Mouse (Mus musculus) adrenal gland, postnatal 10 days (tissue): ENCODE data around the gene Suv39h2. TPM values are rescaled to one million over a fixed set of nuclear protein-coding genes. Genes with fewer than 3 reads are reported as not detected.

ENCODE experiments used
- DNase-seq: peaks from one replicate; pipeline ENCODE4 v3.0.0; 2021; ENCODE audit warnings: mixed read lengths
- long read RNA-seq, 2 experiments: library from polyadenylated mRNA; stranded (forward); transcript quantifications; one replicate each; pipeline ENCODE4 v2.0.0; 2021
- total RNA-seq, 2 experiments: library from RNA; stranded (reverse); gene quantifications; 2 replicates each; pipeline ENCODE4 v1.2.3; 2021

Suv39h2 gene
- total RNA-seq: 1 to 10 TPM; 1.8 to 2.4 TPM
- long read RNA-seq, experiment 1, partial matches to known transcripts: 1 of 4 reads
- long read RNA-seq, experiment 1, other reads (novel, unspliced or antisense): 0 of 4 reads
- long read RNA-seq, experiment 2, full-length matches to known transcripts: 2 of 2 reads
- long read RNA-seq, experiment 2, partial matches to known transcripts: 0 of 2 reads
- long read RNA-seq, experiment 2, other reads (novel, unspliced or antisense): 0 of 2 reads

DNA sequence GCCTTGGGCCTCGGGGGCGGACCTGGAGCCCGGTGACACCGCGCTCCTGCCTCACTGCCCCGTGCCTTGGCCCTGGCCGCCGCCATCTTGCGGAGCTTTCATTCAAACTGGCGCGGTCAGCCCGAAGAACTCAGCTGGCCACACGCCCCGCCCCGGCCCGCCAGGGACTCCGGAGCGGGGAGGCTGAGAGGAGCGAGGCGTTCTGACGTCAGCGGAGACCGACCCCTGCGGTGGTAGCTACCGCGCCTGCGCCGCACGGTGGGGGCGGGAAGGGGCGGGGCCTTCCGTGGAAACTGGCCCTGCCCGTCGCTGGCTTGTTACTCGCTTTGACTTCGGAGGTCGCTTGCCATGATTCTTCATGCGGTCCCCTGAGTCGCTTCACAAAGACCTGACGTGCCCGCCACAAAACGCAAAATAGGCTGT, at the start of gene Suv39h2:
Gene Suv39h2 (minus strand): TSS at position 171 of the 423 bp plus-strand sequence.
- peak; percentile 99 for DNase-seq

DNA sequence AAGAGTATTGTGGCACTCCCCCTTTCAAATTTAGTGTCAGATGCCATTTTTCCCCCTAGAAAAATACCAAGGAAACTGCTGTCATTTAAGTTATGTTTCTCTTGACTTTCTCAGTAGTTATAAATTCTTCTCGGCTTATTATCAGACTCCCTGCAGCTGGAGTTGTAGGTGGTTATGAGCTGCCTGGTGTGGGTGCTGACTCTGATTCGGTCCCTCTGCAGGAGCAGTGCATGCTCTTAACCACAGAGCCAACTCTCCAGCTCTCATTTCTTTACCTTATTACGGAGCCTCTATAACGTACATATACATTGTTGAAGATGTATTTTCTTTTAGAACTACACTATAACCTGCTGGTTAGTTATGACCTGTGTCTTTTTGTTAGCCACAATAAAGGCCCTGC, 47.7 kb upstream of the Suv39h2 start:
- DNase-seq: no peak

DNA sequence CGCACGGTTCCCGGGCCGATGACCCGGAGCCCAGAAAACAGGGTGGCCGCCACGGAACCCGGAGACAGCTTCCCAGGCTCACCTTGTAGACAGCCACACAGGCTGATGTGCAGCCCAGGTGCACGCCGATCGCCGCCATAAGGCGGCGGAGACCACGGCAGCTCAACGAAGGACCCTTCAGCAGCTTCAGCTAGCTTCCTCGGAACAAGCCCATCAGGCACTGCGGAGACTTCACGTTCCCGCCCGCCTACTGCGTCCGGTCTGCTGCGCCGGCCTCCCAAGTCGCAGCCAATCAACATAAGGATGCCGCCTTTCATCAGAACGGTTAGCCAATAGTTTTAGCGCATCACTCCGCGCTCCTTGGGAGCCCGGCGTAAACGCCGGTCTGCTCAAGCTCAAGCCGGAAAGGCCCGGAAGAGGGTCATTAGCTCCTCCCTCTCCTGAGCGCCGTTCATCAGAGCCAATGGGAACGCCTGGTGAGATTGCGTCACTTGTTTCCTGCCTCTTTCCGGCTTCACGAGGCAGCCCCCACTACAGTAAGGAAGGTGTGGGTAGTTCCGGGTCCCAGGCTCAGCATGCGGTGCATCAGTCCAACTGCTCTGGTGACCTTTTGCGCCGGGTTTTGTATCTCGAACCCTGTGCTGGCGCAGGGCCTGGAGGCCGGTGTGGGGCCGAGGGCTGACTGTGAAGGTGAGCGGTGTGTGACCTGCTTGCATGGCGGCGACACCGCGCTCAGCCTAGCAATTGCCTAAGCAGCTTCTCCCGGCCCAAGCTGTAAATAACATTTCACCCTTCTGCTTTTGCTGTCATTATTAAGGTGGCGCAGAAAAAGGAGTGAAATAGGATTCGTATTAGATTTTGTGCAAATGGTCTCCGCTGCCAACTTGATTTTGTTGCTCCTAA, 38.0 kb upstream of the Suv39h2 start, which contains the start of the genes Gm45902, Hspa14 and Cdnf:
Gene Gm45902 (minus strand): TSS at position 239 of the 903 bp plus-strand sequence.
Gene Hspa14 (minus strand): TSS at position 263 of the 903 bp plus-strand sequence.
Gene Cdnf (plus strand): TSS at position 479 of the 903 bp plus-strand sequence.
- DNase-seq: peak; percentile 95

DNA sequence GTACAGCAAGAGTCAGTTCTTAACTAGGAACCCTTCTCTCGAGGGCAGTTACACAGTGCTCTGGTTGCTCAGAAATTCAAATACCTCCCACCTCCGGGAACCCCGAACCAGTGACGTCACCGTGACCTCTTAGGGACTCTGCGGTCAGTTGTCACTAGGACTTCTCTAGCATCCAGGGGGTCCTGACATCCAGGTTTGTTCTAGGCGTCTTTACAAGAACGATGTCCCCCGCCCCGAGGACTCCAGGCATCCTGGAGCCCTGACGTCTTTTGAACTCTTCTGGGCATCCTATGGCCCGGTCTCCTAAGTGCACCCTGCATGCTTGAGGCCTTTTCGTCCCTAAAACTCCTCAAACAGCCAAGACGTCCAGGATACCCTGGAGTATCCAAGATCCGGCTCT, 37.2 kb upstream of the Suv39h2 start:
- no peak for DNase-seq

DNA sequence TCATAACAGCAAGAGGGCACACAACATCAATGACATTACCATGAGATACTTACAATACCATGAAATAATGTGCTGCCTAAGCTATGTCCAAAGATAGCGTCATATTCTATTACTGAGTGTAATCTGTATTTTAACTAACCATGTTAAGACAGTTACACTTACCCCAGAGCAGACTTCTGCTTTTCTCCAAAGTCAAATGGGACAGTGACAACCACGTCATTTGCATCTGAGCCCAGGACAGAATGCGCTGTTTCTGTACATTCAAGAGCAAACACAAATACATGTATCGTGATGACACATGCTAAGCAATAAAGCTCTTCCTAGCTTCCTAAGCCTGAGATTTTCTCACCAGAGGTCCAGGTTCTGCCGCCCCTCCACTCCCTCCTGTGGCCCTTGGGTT, 26.1 kb upstream of the Suv39h2 start:
- no peak for DNase-seq

DNA sequence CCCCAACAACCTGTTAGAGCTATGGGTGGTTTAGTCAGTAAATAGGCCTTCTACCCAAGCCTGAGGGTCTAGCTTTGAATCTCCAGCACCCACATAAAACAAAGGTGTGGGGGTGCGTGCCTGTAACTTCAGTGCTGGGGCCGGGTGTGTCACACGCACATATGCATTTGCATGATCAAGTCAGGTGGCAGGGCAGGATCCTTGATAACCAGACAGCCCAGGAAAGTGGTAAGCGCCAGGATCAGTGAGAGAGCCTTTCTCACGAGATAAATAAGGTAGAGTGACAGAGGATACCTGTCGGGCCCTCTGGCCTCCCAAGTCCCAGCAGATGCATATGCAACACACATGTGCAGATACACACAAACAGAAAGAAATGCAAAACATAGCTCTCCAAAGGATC, 24.7 kb upstream of the Suv39h2 start:
- DNase-seq: no peak

DNA sequence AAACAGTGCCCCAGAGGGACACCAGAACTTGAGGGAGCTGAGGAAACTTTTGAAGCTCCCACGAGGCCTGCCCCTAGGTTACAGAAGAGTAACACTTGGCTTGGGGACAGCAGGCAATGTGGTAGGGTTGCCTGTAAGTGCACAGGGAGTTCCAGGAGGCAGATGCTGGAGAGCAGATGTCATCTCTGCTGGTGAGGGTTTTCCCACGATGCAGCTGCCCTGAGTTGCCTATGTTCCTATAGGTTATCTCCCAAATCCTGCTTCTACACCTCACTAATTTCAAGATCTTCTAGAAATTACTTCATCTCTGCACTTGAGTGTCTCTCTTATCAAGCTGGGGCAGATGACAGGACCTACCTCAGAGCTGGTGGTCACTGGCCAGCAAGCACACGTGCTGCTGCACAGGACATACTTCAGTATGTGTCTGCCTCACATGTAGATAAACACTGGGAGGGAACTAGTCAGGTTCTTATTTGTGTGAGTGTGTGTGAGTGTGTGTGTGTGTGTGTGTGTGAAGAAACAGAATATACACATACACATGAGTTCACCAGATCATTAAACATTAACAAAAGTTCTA, 19.1 kb upstream of the Suv39h2 start:
- DNase-seq: peak; percentile 11

DNA sequence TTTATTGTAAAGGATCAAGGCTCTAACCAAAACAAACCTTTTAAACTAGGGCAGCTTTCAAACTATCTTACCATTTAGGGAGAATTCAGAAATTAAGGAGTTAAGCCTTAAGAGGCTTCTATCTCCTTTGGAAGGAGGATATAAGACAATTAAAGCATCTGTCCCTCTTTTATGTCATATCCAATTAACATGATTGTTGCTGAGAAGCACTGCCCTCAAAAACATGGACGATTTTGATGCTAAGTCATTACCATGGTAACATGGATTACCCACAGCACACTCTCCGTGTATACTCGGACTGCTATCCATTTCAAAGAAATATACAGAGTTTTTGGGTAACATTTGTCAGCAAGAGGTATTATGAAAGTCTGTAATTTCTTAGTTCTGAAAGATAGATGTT, 15.0 kb upstream of the Suv39h2 start:
- DNase-seq: no peak

DNA sequence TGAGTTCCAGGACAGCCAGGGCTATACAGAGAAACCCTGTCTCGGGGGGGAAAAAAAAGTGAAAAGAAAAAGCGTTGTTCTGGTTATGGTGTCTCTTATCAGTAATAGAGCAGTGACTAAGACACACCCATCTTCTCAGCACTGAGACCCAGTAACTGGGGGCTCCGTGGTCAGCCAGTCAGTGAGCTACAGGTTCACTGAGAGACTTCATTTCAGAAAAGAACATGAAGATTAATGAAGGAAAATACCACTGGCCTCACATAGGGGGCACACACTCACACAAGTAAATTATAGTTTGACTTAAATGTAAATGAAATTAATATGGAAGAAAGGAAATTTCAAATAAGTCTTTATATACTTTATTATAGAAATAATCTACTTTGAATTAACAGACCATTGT, 5.4 kb upstream of the Suv39h2 start:
- no peak for DNase-seq

DNA sequence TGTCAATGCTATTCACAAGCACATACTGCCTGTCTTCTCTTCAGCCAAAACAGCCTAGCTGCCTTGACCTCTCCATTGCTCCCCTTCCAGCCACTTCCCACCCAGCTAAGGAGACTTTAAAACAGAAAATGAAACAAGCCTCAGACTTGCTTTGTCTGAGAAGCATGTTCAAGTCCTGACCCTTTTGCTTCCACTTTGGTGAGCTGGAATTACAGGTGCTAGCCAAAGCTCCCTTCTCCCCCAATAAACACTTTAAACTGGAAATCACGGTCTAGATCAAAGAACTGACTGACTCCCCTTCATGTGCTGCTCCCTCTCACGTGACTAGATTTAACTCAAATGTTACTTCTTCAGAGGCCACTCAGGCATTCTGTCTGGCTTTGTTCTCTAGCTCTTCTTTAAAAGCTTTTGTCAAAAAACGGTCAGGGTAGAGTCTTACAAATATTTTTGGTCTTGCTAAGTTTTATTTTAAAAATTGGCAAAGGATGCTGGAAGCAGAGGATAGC, 968 bp upstream of the Suv39h2 start:
- no peak for DNase-seq

DNA sequence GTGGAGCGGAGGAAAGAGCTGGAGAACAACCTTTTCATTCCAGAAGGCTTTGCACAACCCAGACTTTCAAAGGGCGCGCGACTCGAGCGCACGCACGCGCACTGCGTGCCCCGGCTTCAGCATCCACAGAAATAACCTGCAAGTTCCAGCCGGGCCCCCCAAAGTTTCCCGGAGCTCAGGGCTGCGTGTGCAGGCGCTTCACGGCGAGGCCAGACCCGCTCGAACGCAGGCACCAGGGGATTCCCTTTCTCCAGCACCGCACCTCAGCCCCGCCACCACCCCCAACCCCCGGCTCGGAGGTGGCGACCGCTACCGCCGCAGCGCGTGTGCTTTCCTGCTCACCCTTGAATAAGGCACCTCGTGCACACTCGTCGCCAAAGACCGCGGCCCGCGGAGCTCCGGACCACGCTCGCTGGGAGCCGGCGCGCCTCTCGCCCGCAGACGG, 448 bp downstream of the Suv39h2 start:
- DNase-seq: peak; percentile 78

DNA sequence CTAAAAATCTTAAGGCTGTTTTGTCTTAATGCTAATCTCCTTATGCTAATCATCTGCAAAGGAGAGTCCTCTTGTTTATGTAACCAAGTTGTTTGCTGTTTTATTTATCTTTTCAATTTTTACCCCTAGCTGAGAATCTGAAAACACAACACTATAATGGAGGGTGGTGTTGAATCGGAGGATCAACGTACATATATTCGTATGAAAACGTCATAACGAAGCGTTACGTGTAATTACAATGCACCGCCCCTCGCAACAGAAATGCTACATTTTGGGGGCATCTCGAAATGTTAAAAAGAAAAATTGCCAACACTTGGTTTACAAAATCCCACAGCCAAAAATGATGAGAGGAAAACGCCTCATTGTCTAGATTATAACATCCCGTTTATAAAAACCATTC, 940 bp downstream of the Suv39h2 start:
- DNase-seq: no peak

DNA sequence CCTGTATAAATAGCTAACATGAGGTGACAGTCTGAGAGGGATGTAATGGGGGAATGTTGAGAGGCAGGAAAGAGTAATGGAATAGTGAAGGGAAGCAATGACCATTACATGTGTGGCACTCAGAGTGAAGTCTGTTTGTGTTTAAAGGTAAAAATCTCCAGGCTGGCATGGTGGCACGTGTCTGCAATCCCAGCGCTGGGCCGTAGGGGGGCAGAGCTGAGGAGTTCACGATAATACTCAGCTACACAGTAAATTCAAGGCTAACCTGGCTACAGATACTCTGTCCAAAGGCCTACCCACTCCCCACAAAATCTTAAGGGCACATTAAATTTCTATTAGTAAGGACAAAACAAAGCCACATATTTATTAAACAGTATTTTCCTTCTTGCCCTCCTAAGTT, 18.2 kb downstream of the Suv39h2 start:
- no peak for DNase-seq

DNA sequence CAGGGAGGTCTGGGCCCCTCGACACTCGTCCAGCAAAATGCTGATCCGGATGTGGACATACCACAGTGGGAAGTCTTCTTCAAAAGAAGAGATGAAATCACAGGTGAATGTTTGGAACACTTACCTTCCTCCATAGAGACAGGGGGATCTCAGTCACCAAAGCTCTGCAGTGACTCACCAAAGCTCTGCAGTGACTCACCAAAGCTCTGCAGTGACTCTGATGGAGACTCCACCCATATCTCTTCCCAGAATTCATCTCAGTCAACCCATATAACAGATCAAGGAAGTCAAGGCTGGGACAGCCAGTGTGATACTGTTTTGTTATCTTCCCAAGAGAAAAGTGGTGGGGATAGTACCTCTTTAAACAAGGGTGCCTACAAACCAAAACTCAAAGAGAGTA, 21.7 kb downstream of the Suv39h2 start:
- no peak for DNase-seq

DNA sequence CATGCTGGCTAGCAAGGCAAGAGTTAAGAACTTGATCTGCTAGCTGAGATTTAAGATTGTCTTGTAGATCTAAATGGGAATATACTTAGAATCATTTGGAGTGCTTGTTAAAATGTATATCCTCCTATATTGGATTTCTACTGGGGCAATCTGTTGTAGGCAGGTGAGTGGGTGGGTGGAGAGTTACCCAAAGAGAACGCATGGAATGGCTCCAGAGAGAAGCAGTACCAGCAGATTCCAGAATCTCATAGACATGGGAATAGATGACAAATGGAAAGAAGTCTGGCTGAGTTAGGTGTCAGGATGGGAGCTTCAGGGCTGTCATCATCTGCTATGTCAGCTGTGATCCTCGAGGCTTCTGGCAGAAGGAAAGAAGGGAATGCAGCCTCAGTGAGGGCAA, 25.4 kb downstream of the Suv39h2 start:
- no peak for DNase-seq

DNA sequence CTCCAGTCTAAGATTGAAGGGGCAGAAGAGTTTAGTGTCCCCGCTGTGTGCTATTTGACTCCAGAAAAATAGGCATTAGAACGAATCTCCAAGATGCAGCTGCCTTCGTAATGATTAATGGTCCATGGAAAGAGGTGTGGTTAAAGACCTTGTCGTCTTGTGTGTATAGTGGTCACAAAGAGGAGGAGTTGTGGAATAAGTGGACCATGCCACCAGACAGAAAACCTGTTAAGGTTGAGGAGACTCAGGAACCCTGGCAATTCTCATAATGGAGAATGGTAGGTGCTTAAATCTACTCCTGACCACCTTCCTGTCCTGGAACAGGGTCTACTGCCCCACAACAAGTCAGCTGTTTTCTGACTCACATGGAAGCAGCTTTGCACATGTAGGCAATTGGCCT, 28.8 kb downstream of the Suv39h2 start:
- no peak for DNase-seq

DNA sequence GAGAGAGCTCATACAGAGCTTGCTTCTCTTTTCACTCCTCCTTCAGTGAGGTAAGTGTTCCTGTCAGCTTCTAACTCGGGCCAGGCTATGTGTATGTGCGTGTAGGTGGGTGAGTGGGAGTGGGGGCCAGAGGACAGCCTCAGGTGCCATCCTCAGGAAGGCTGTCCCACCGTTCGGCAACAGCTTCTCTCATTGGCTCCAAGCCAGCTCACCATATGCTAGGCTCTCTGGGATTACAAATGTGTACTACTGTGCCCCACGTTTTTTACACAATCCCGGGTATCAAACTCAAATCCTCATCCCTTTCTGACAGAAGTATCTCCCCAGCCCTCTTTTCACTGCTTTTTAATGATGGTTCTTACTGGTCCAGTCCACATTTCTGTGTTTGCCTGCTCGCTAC, 30.6 kb downstream of the Suv39h2 start:
- no peak for DNase-seq

DNA sequence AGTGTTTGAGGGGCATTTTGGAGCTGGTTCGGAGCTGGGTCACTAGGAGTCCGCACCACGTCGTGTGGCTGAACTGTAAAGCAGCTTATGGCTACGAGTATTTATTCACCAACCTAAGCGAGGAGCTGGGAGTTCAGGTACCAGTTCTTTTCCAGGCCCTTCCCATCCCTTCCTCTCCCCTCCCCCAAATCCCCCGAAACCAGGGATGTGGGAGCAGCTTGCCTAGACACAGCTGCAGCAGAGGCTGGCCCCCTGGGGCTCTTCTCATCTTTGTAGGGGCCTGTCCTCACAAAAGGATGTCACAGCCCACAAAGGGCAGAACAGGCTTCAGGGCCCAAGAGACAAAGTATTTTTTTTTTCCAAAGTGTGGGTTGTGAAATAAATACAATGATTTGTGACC, 36.9 kb downstream of the Suv39h2 start:
- DNase-seq: no peak

DNA sequence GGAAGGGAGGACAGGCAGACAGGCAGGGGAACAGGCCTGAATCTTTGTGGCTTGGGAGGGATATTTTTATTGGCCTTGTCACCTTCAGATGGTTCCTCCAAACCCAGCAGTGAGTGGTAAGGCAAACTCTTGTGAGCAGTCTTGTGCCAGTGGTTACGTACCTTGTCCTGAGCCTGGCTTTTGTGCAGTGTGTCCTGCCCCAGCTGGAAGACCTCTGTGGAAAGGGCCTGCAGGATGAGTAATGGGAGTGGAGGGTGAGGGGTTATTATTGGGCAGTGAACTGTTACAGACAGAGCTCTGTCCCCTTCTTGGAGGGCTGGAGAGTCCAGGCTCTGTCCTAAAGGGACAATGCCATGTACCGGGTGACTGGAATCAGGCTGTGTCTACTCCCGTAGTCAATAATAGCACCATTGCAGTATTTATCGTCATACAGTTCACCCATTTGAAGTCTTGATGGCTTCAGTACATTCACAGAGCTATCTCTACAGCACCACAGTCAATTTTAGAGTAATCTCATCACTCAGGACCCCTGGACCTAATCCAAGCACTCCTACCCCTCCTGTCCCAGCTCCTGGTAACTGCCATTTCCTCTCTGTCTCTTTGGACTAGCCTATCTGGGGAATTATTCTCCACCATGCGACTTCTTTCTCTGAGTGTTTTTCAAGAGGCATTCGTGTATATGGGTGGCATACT, 39.3 kb downstream of the Suv39h2 start:
- no peak for DNase-seq

DNA sequence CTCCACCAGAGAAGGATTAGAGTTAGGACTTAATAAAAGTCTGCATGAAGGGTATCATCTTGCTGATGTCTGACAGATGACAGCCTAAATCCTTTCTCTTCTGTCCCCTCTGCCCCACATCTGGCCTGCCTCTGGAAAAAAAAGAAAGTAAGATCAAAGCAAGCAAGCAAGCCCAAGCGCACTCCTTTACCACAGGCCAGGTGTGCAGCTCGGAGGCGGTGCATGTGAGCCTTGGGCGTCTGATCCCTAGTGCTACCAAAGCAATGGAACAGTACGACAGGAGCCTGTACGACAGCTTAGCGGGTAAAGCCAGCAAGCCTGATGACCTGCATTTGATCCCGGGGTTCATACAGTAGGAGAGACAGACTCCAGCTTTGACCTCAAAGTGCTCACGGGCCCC, 43.9 kb downstream of the Suv39h2 start:
- DNase-seq: no peak

DNA sequence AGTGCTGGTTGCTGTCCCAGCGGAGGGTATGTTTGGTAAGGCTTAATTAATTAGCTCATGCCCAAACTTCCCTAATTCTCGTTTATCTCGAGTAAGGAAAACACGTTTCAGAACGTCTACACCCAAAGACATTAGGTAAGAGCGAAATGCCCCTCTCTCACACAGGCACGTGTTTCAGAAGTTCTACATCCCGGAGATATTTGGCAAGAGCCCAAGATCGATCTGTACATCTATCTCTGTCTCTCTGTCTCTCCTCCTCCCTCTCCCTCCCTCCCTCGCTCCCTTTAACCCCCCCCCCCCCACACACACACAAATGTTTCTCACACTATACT, 50.3 kb downstream of the Suv39h2 start:
- DNase-seq: no peak

DNA sequence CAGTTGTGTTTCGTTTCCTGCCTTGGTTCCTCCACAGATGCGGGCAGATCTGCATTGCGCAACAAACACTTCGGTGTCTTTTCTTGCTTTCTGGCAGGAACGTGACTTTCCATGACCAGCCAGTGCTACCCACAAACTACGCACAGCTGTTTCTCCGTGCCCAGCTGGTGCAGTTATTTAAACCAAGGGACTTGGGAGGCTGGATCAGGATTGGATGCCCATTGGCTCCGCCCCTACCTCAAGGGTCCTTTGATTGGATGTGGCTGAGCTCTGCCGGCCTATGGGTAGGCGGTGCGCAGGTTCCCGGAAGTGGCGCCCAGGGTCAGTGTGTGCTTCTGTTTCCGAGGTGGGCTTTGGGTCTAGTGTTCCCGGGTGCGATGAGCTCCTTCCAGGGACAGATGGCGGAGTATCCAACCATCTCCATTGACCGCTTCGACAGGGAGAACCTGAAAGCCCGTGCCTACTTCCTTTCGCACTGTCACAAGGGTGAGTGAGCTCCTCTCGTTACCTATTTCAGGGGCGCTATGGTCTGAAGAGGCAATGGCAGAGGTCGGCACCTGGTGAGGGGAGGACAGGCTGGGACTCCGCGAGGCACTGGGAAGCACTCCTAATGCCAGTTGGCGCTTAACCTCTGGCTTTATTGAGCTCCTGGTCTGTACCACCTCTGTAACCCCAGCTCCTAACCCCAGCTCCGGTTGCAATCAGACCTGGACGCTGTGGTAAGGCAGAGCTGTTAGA, 50.8 kb downstream of the Suv39h2 start, which contains the start of gene Dclre1c:
Gene Dclre1c (plus strand): TSS at position 291 of the 738 bp plus-strand sequence.
- DNase-seq: peak; percentile 93
